Mouse (Mus musculus): ENCODE measurements around the gene Vpreb3. TPM values are rescaled to one million over a fixed set of nuclear protein-coding genes. Genes with fewer than 3 reads are reported as not detected.
A peak's percentile ranks its signal among the peaks of the same experiment; 100 is the strongest.

The Vpreb3 gene
- total and polyA plus RNA-seq, 2 experiments from 2014 or later, result 0.22 to 1.3 TPM

DNA sequence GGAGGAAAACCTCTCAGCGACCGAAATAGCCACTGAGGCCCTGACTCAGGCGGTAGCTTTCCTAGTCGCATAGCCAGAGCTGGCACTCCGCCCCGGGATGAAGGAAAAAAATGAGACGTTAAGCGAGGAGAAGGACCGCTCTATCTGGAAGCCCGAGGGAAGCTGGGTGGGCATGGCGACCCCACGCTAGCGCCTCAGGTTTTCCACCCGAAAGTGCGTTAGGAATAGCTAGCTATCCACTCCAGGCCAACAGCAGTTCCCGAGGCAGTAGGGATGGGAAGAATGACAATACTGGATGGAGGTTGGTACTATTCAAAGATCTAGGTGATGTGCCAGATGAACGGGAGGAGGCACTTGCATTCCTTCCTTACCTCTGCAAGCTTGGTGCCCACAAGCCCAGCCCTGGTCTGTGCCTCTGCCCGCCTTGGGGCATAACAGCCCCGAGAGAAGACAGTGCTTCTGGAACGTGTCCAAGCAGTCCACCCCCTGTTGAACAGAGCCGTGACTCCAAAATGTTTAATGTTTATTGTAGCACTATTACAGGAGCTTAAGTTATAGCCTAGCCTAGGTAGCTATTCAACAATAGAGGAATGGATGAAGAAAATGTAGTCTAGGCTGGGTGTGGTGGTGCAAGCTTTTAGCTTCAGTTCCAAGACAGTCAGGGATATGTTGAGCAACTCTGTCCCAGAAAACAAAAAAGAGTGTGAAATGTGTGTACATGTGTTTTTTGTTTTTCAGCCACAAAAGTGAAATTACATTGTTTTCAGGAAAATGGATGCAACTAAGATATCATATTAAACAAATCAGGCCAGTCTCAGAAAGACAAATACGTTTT, 20.9 kb upstream of the Vpreb3 start:
- peak overlapping the region; percentile 94 for H3K27ac ChIP-seq (ENCODE audit: low read depth)
- H3K36me3 ChIP-seq (replicated peaks; ENCODE audit: control insufficient read depth, insufficient read depth, low read length), result peaks cover 20% of the 10 kb centered on the region
- no peak for TF ChIP-seq EP300 (IDR thresholded peaks at IDR 0.05; ENCODE audit: low read depth)
- TF ChIP-seq CTCF (IDR thresholded peaks at IDR 0.05; ENCODE audit: low read depth), result no peak
- peak overlapping the region; percentile 99 for H3K4me3 ChIP-seq (ENCODE audit: low read depth, low read length)
- peak overlapping the region; percentile 98 for H3K4me2 ChIP-seq (ENCODE audit: low read depth, low read length)
- peaks cover 14% of the 10 kb centered on the region for H3K4me1 ChIP-seq (ENCODE audit: control insufficient read depth, insufficient read depth)
- H3K9ac ChIP-seq (replicated peaks; ENCODE audit: low read depth, low read length), result peak overlapping the region; percentile 88
- no peaks in the 10 kb centered on the region for H3K27me3 ChIP-seq (ENCODE audit: control insufficient read depth, insufficient read depth, low read length)
- WGBS, result 5% methylated on average over 22 of the region's 22 CpGs
- H3K9me3 ChIP-seq (replicated peaks; ENCODE audit: control insufficient read depth, low read length), result no peaks in the 10 kb centered on the region
- ATAC-seq (ENCODE audit: insufficient read depth, low read depth) (peak; percentile 27), DNase-seq (ENCODE audit: low spot score) (no peak)

DNA sequence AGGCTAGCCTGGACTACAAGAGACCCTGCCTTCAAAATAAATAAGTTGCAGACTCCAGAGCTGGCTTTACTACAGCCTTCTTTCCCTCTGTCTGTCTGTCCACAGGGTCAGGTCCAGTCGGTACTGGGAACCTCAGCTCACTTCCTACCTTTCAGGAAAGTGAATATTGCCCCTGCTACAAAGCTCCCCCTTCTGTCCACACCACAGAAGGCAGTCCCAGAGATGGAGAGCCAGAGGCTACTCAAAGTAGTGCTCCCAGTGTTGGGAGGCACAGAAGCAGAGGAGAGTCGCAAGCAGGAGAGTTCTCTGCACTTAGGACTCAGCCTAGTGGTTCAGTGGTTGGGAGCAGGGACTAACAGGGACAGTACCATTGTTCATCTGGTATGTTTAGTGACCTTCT, 18.5 kb upstream of the Vpreb3 start:
- H3K36me3 ChIP-seq (replicated peaks; ENCODE audit: control insufficient read depth, insufficient read depth, low read length), result peaks cover 28% of the 10 kb centered on the region
- TF ChIP-seq EP300 (IDR thresholded peaks at IDR 0.05; ENCODE audit: low read depth), result no peak
- no peak for TF ChIP-seq CTCF (IDR thresholded peaks at IDR 0.05; ENCODE audit: low read depth)
- no peaks in the 10 kb centered on the region for H3K9me3 ChIP-seq (replicated peaks; ENCODE audit: control insufficient read depth, low read length)
- H3K4me1 ChIP-seq (ENCODE audit: control insufficient read depth, insufficient read depth), result peaks cover 14% of the 10 kb centered on the region
- H3K9ac ChIP-seq (replicated peaks; ENCODE audit: low read depth, low read length), result no peak overlapping the region
- DNase-seq (ENCODE audit: low spot score), result no peak
- H3K4me3 ChIP-seq (ENCODE audit: low read depth, low read length), result no peak overlapping the region
- no peaks in the 10 kb centered on the region for H3K27me3 ChIP-seq (ENCODE audit: control insufficient read depth, insufficient read depth, low read length)
- H3K27ac ChIP-seq (ENCODE audit: low read depth), result no peak overlapping the region
- no peak overlapping the region for H3K4me2 ChIP-seq (ENCODE audit: low read depth, low read length)
- ATAC-seq (ENCODE audit: insufficient read depth, low read depth), result no peak
- 64% methylated on average over 2 of the region's 2 CpGs for WGBS

DNA sequence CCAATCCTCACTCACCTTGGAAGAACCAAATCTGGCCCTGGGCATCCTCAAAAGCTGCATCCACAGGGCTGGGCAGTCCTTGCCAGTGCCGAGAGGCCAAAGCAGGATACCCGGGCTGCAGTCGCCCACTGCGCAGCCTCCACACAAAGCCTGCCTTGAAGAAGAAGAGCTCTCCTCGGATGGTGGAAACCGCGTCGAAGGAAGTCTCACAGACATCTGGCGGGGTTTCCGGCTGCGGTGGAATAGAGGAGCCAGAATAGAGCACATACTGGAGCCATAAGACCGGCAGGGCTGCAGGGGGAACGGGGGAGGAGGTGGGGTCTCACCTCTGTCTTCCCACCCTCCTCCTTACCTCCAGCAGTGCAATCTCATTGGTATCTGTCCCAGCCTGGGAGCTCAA, 16.5 kb upstream of the Vpreb3 start:
- Histone ChIP-seq H3K4me2 (ENCODE audit: low read depth, low read length) (no peak overlapping the region), H3K9ac (replicated peaks; ENCODE audit: low read depth, low read length) (no peak overlapping the region), H3K36me3 (replicated peaks; ENCODE audit: control insufficient read depth, insufficient read depth, low read length) (peaks cover 28% of the 10 kb centered on the region), H3K4me1 (ENCODE audit: control insufficient read depth, insufficient read depth) (peaks cover 19% of the 10 kb centered on the region), H3K4me3 (ENCODE audit: low read depth, low read length) (no peak overlapping the region), H3K27me3 (ENCODE audit: control insufficient read depth, insufficient read depth, low read length) (no peaks in the 10 kb centered on the region; the same call in 1 of the 2 replicates), H3K27ac (ENCODE audit: low read depth) (no peak overlapping the region), H3K9me3 (replicated peaks; ENCODE audit: control insufficient read depth, low read length) (no peaks in the 10 kb centered on the region)
- ATAC-seq (ENCODE audit: insufficient read depth, low read depth) (no peak), DNase-seq (ENCODE audit: low spot score) (no peak)
- WGBS, result 68% methylated on average over 13 of the region's 13 CpGs
- no peak for TF ChIP-seq CTCF (IDR thresholded peaks at IDR 0.05; ENCODE audit: low read depth)
- TF ChIP-seq EP300 (IDR thresholded peaks at IDR 0.05; ENCODE audit: low read depth), result no peak

DNA sequence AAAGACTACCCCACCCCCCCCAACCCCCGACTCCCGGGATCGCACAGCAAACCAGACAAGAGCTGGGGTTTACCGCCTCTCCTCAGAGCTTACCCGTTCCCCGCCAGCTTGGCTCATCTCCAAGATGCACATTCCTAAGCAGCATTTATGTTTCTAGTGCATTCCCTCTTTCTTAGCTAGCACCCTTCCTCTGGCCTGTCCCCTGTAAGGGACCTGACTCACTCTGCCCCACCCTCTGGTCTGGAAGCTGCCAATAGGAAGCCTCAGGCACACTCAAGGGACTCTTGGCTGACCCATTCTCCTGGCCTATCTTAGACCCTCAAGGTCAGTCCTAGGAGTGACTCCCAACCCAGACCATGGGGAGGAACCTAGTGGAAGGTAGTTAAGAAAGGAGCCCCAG, 12.6 kb upstream of the Vpreb3 start:
- Histone ChIP-seq H3K4me2 (ENCODE audit: low read depth, low read length) (peak overlapping the region; percentile 8; the same call in 1 of the 2 replicates), H3K27me3 (ENCODE audit: control insufficient read depth, insufficient read depth, low read length) (no peaks in the 10 kb centered on the region; the same call in 1 of the 2 replicates), H3K9me3 (replicated peaks; ENCODE audit: control insufficient read depth, low read length) (no peaks in the 10 kb centered on the region), H3K36me3 (replicated peaks; ENCODE audit: control insufficient read depth, insufficient read depth, low read length) (peaks cover 25% of the 10 kb centered on the region), H3K4me3 (ENCODE audit: low read depth, low read length) (no peak overlapping the region), H3K4me1 (ENCODE audit: control insufficient read depth, insufficient read depth) (peaks cover 28% of the 10 kb centered on the region), H3K9ac (replicated peaks; ENCODE audit: low read depth, low read length) (no peak overlapping the region), H3K27ac (ENCODE audit: low read depth) (no peak overlapping the region)
- no peak for TF ChIP-seq EP300 (IDR thresholded peaks at IDR 0.05; ENCODE audit: low read depth)
- no peak for ATAC-seq (ENCODE audit: insufficient read depth, low read depth)
- peak; percentile 27 for DNase-seq (ENCODE audit: low spot score)
- WGBS, result 21% methylated on average over 6 of the region's 6 CpGs

DNA sequence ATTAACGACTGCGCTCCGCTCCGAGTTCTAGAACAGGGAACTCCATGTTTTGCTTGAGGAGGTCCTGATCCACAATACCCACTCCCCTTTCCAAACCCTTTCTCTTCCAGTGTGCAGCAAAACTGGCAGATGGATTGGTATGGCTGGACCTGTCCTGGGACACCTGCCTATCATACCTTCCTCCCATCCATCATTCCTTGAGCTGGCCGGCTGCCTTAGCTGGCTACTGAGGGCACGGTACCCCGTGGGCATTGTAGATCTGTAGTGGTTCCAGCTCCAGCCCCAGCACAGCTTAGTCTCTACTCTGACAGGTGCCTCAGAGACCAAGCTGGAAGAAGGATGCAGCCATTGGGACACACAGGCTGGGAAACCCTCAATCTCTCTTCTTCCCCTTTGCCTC, 11.5 kb upstream of the Vpreb3 start:
- H3K4me1 ChIP-seq (ENCODE audit: control insufficient read depth, insufficient read depth), result peaks cover 28% of the 10 kb centered on the region
- no peak for DNase-seq (ENCODE audit: low spot score)
- H3K9me3 ChIP-seq (replicated peaks; ENCODE audit: control insufficient read depth, low read length), result no peaks in the 10 kb centered on the region
- H3K9ac ChIP-seq (replicated peaks; ENCODE audit: low read depth, low read length), result no peak overlapping the region
- WGBS, result 47% methylated on average over 7 of the region's 7 CpGs
- H3K36me3 ChIP-seq (replicated peaks; ENCODE audit: control insufficient read depth, insufficient read depth, low read length), result peaks cover 17% of the 10 kb centered on the region; the same call in 1 of the 2 replicates
- H3K27ac ChIP-seq (ENCODE audit: low read depth), result no peak overlapping the region
- H3K27me3 ChIP-seq (ENCODE audit: control insufficient read depth, insufficient read depth, low read length), result no peaks in the 10 kb centered on the region; the same call in 1 of the 2 replicates
- no peak for ATAC-seq (ENCODE audit: insufficient read depth, low read depth)
- peak overlapping the region; percentile 60; the same call in 1 of the 2 replicates for H3K4me3 ChIP-seq (ENCODE audit: low read depth, low read length)
- peak overlapping the region; percentile 98; the same call in 1 of the 2 replicates for H3K4me2 ChIP-seq (ENCODE audit: low read depth, low read length)
- TF ChIP-seq EP300 (IDR thresholded peaks at IDR 0.05; ENCODE audit: low read depth) (no peak), CTCF (IDR thresholded peaks at IDR 0.05; ENCODE audit: low read depth) (no peak)

Measured in heart, postnatal 0 days (tissue).